Mouse (Mus musculus) erythroid progenitor cell, adult 5-6 weeks (primary cell): Measurements from ENCODE around the gene Kcnip1. TPM values are rescaled to one million over a fixed set of nuclear protein-coding genes. Genes with fewer than 3 reads are reported as not detected.

Experiments
- ATAC-seq: replicated peaks from 2 replicates; pipeline ENCODE4 v1.8.0; 2016; ENCODE audit warnings: moderate number of reproducible peaks, mild to moderate bottlenecking, moderate TSS enrichment, inconsistent platforms; ENCODE audit not compliant: poor library complexity, low FRiP score, severe bottlenecking
- total RNA-seq, 2 experiments: library from RNA; stranded (forward) in 1 of 2; stranded (reverse) in 1 of 2; fragments of 150-400 nt in 1 of 2; fragments of 186-747, 209-891 nt in 1 of 2; gene quantifications; 2 replicates each; pipeline versions ENCODE4 v1.2.3 to v1.2.4; 2015 to 2017; ENCODE audit warnings: low replicate concordance in 2 of 2

Kcnip1 gene
- total RNA-seq, 2 experiments from 2014 or later = not detected

GRCm38 (mm10) chr11:33786572-33786971, 206.4 kb downstream of the Kcnip1 start:
- no peak for ATAC-seq

- no peak for ATAC-seq
These were observed 211.4 kb downstream of the Kcnip1 start for GRCm38 (mm10) chr11:33781561-33781971.

GRCm38 (mm10) chr11:33780263-33780662, 212.7 kb downstream of the Kcnip1 start:
- ATAC-seq = no peak

GRCm38 (mm10) chr11:33772615-33773141, 220.3 kb downstream of the Kcnip1 start:
- no peak for ATAC-seq

- no peak for ATAC-seq
These were observed 220.9 kb downstream of the Kcnip1 start for GRCm38 (mm10) chr11:33772043-33772442.

GRCm38 (mm10) chr11:33766976-33767938, 225.7 kb downstream of the Kcnip1 start:
- ATAC-seq = no peak

- ATAC-seq = no peak
These were observed 231.7 kb downstream of the Kcnip1 start for GRCm38 (mm10) chr11:33761201-33761755.

GRCm38 (mm10) chr11:33756624-33757023, 236.3 kb downstream of the Kcnip1 start:
- ATAC-seq = no peak

- no peak for ATAC-seq
These were observed 240.5 kb downstream of the Kcnip1 start for GRCm38 (mm10) chr11:33752431-33752873.

GRCm38 (mm10) chr11:33751503-33751902, 241.4 kb downstream of the Kcnip1 start:
- ATAC-seq = no peak

- ATAC-seq = no peak
These were observed 243.0 kb downstream of the Kcnip1 start for GRCm38 (mm10) chr11:33749979-33750378.

GRCm38 (mm10) chr11:33749408-33749807, 243.5 kb downstream of the Kcnip1 start:
- 0 out of 2 replicates have a peak, but pooled peaks have one; percentile 52 for ATAC-seq

- no peak for ATAC-seq
These were observed 244.2 kb downstream of the Kcnip1 start for GRCm38 (mm10) chr11:33748754-33749153.

GRCm38 (mm10) chr11:33747402-33747955, 245.5 kb downstream of the Kcnip1 start:
- no peak for ATAC-seq

- ATAC-seq = no peak
These were observed 246.6 kb downstream of the Kcnip1 start for GRCm38 (mm10) chr11:33746402-33746801.

GRCm38 (mm10) chr11:33745821-33746329, 247.1 kb downstream of the Kcnip1 start:
- ATAC-seq = no peak

- ATAC-seq = no peak
These were observed 248.5 kb downstream of the Kcnip1 start for GRCm38 (mm10) chr11:33744429-33744828.

- ATAC-seq = no peak
These were observed 252.8 kb downstream of the Kcnip1 start for GRCm38 (mm10) chr11:33740187-33740586.

- ATAC-seq = no peak
These were observed 256.5 kb downstream of the Kcnip1 start for GRCm38 (mm10) chr11:33736426-33736825.

- no peak for ATAC-seq
These were observed 259.7 kb downstream of the Kcnip1 start for GRCm38 (mm10) chr11:33733269-33733668.
